Mouse (Mus musculus) liver, embryonic 14.5 days (tissue): ENCODE results near the gene Sh3glb1. TPM values are rescaled to one million over a fixed set of nuclear protein-coding genes. Genes with fewer than 3 reads are reported as not detected.

Experiments
- ATAC-seq: fragments of 200-750 bp; cut with Nextera tagmentation; 2 replicates; pipeline ENCODE4 v1.8.0; 2017; ENCODE audit warnings: moderate number of reproducible peaks, mild to moderate bottlenecking, moderate library complexity; ENCODE audit not compliant: insufficient read depth
- DNase-seq, 3 experiments: peaks; one replicate each; pipeline ENCODE4 v3.0.0-alpha.2; 2012 to 2013; ENCODE audit warnings: low read depth in 3 of 3, low spot score in 3 of 3
- H3K27ac ChIP-seq: fragments of 300-500 bp; sonication (generic); 2 replicates; pipeline ENCODE4 v1.5.1; 2014; ENCODE audit warnings: moderate library complexity, mild to moderate bottlenecking, control low read depth, inconsistent platforms
- H3K27me3 ChIP-seq: fragments of 300-500 bp; sonication (generic); 2 replicates; pipeline ENCODE4 v1.6.1; 2014; ENCODE audit warnings: mild to moderate bottlenecking, low read length, moderate library complexity; ENCODE audit not compliant: control insufficient read depth, insufficient read depth
- H3K36me3 ChIP-seq: fragments of 300-500 bp; sonication (generic); replicated peaks from 2 replicates; pipeline ENCODE4 v1.6.1; 2014; ENCODE audit warnings: low read depth; ENCODE audit not compliant: control insufficient read depth, insufficient read depth
- H3K4me1 ChIP-seq, 2 experiments: fragments of 200-500 bp in 1 of 2; fragments of 300-500 bp in 1 of 2; sonication (generic) in 1 of 2; replicated peaks; 2 replicates each; pipeline ENCODE4 v1.6.1; 2012 to 2014; ENCODE audit warnings: antibody characterized with exemption in 1 of 2, inconsistent platforms in 1 of 2, low read length in 1 of 2; ENCODE audit not compliant: control insufficient read depth in 2 of 2, insufficient read depth in 2 of 2
- H3K4me2 ChIP-seq: fragments of 300-500 bp; sonication (generic); 2 replicates; pipeline ENCODE4 v1.6.1; 2014; ENCODE audit warnings: low read depth, mild to moderate bottlenecking, control low read depth, moderate library complexity
- H3K4me3 ChIP-seq, 2 experiments: fragments of 200-500 bp in 1 of 2; fragments of 300-500 bp in 1 of 2; sonication (generic) in 1 of 2; 2 replicates each; pipeline ENCODE4 v1.5.1; 2012 to 2014; ENCODE audit warnings: low read depth in 2 of 2, low read length in 2 of 2, mild to moderate bottlenecking in 2 of 2, control low read depth in 1 of 2, inconsistent platforms in 1 of 2, moderate library complexity in 1 of 2; ENCODE audit not compliant: insufficient read depth in 1 of 2
- H3K9ac ChIP-seq: fragments of 300-500 bp; sonication (generic); replicated peaks from 2 replicates; pipeline ENCODE4 v1.6.1; 2014; ENCODE audit warnings: mild to moderate bottlenecking, control low read depth, moderate library complexity
- H3K9me3 ChIP-seq: fragments of 300-500 bp; sonication (generic); 2 replicates; pipeline ENCODE4 v1.6.1; 2016; ENCODE audit warnings: low read length, mixed read lengths; ENCODE audit not compliant: control insufficient read depth
- CTCF ChIP-seq: IDR thresholded peaks from 2 replicates; pipeline ENCODE4 v1.5.1; 2016; ENCODE audit warnings: antibody characterized with exemption, low read depth, control low read depth
- EP300 ChIP-seq: IDR thresholded peaks from 2 replicates; pipeline ENCODE4 v1.6.1; 2016; ENCODE audit warnings: antibody characterized with exemption, low read depth
- WGBS: fragments of 180-500 bp; shearing (Covaris S2); extraction: QIAGEN DNeasy Blood & Tissue Kit; methylation state at CpG from one replicate; pipeline ENCODE4 v1.1.7; 2014; ENCODE audit not compliant: insufficient replicate concordance; 5-methylcytosine and 5-hydroxymethylcytosine counted together
- polyA plus RNA-seq, 2 experiments: library from polyadenylated mRNA; depleted of rRNA in 1 of 2; stranded (reverse) in 1 of 2; unstranded in 1 of 2; fragments of >200 nt; fragmentation: Nextera tagmentation in 1 of 2; extraction: Ambion mirVana in 1 of 2; gene quantifications; 2 replicates each; pipeline versions ENCODE4 v1.2.1 to v1.2.3; 2012 to 2014

Gene Sh3glb1
- polyA plus RNA-seq, 2 experiments, result 11.7 to 74.4 TPM

GRCm38 (mm10) chr3:144715033-144715432 lies 5.1 kb downstream of the Sh3glb1 start:
- no peak for DNase-seq
- H3K4me3 ChIP-seq, result no peak overlapping the region
- no peak for ATAC-seq
- no peak overlapping the region for H3K4me2 ChIP-seq
- 87% methylated on average over 7 of the region's 7 CpGs for WGBS
- peaks cover 18% of the 10 kb centered on the region for H3K36me3 ChIP-seq
- no peak for TF ChIP-seq EP300
- no peak for TF ChIP-seq CTCF
- H3K27me3 ChIP-seq, result no peaks in the 10 kb centered on the region
- H3K4me1 ChIP-seq, result peaks cover 13 to 20% of the 10 kb centered on the region in 2 experiments
- no peak overlapping the region for H3K9ac ChIP-seq
- H3K9me3 ChIP-seq, result no peaks in the 10 kb centered on the region
- H3K27ac ChIP-seq, result no peak overlapping the region

GRCm38 (mm10) chr3:144714606-144715005 lies 5.5 kb downstream of the Sh3glb1 start:
- Histone ChIP-seq H3K9me3 (no peaks in the 10 kb centered on the region), H3K4me2 (no peak overlapping the region), H3K27ac (no peak overlapping the region), H3K9ac (no peak overlapping the region), H3K36me3 (peaks cover 18% of the 10 kb centered on the region), H3K4me3 (no peak overlapping the region), H3K27me3 (no peaks in the 10 kb centered on the region), H3K4me1 (peaks cover 13 to 20% of the 10 kb centered on the region in 2 experiments)
- no peak for TF ChIP-seq CTCF
- no peak for TF ChIP-seq EP300
- DNase-seq (no peak), ATAC-seq (no peak)
- WGBS, result 65% methylated on average over 8 of the region's 8 CpGs

- Histone ChIP-seq H3K27me3 (no peaks in the 10 kb centered on the region), H3K9ac (no peak overlapping the region), H3K27ac (no peak overlapping the region), H3K4me1 (peaks cover 13 to 20% of the 10 kb centered on the region in 2 experiments), H3K36me3 (peaks cover 20% of the 10 kb centered on the region), H3K4me2 (no peak overlapping the region), H3K4me3 (no peak overlapping the region), H3K9me3 (no peaks in the 10 kb centered on the region)
- 78% methylated on average over 7 of the region's 7 CpGs for WGBS
- no peak for DNase-seq
- no peak for ATAC-seq
- TF ChIP-seq CTCF (no peak), EP300 (no peak)
Observed at GRCm38 (mm10) chr3:144714126-144714525, 6.0 kb downstream of the Sh3glb1 start.

DNA sequence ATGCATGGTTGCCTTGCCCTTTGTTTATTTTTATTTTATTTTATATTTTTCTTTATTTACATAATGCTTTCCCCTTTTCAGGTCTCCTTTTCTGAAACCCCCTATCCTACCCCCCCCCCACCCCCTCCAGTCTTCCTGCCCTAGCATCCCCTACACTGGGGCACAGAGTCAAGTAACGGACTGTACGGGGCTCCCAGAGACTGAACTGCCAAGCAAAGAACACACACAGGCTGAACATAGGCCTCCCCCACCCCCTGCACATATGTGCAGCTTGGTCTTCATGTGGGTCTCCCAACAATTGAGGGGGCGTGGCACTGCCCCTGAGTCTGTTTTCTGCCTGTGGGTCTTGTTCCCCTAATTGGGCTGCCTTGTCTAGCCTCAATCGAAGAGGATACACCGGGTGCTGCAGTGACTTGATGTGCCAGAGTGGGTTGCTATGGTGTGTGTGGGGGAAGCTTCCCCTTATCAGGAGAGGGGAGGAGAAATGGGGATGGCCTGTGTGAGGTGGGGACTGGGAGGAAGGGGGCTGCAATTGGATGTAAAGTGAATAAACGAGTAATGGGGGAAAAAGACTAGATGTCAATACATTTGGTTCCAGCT lies 8.4 kb downstream of the Sh3glb1 start:
- no peak for ATAC-seq
- H3K4me3 ChIP-seq, result no peak overlapping the region
- H3K9me3 ChIP-seq, result no peaks in the 10 kb centered on the region
- H3K4me2 ChIP-seq, result no peak overlapping the region
- peaks cover 34% of the 10 kb centered on the region for H3K36me3 ChIP-seq
- 59% methylated on average over 6 of the region's 6 CpGs for WGBS
- no peak overlapping the region for H3K27ac ChIP-seq
- no peaks in the 10 kb centered on the region for H3K27me3 ChIP-seq
- no peak for DNase-seq
- peaks cover 3 to 10% of the 10 kb centered on the region in 2 experiments; a peak in 3 of 4 replicates for H3K4me1 ChIP-seq
- TF ChIP-seq CTCF, result no peak
- TF ChIP-seq EP300, result no peak
- no peak overlapping the region for H3K9ac ChIP-seq

- Histone ChIP-seq H3K4me3 (no peak overlapping the region), H3K4me1 (no peaks in the 10 kb centered on the region), H3K4me2 (no peak overlapping the region), H3K27ac (no peak overlapping the region), H3K9ac (no peak overlapping the region), H3K36me3 (peaks cover 39% of the 10 kb centered on the region), H3K27me3 (no peaks in the 10 kb centered on the region), H3K9me3 (no peaks in the 10 kb centered on the region)
- DNase-seq (no peak), ATAC-seq (no peak)
- no peak for TF ChIP-seq EP300
- no peak for TF ChIP-seq CTCF
- 82% methylated on average over 5 of the region's 5 CpGs for WGBS
Observed at GRCm38 (mm10) chr3:144708612-144709011, 11.5 kb downstream of the Sh3glb1 start.
